ENCODE assay signal across 8 mouse cellular contexts in genomic region chr17:21536096-21536495, GRCm38 (mm10). TPM values are rescaled to one million over a fixed set of nuclear protein-coding genes. Genes with fewer than 3 reads are reported as not detected.
A peak's percentile ranks its signal among the peaks of the same experiment; 100 is the strongest.
DNase-seq lines count a peak whose midpoint lies in the region; ATAC-seq and TF ChIP-seq lines count a peak whose summit lies in the region.

No protein-coding gene starts in this region.

- no peaks in the 10 kb centered on the region for H3K27me3 ChIP-seq in kidney, postnatal 0 days (ENCODE audit: insufficient read depth, low read length)
- H3K27me3 ChIP-seq in intestine, embryonic 15.5 days (replicated peaks) = no peaks in the 10 kb centered on the region
- no peaks in the 10 kb centered on the region for H3K27me3 ChIP-seq in neural tube, embryonic 12.5 days (replicated peaks)

- no peaks in the 10 kb centered on the region for H3K9me3 ChIP-seq in kidney, postnatal 0 days (replicated peaks; ENCODE audit: low read length)
- no peaks in the 10 kb centered on the region for H3K9me3 ChIP-seq in intestine, embryonic 15.5 days
- no peaks in the 10 kb centered on the region for H3K9me3 ChIP-seq in neural tube, embryonic 12.5 days

- TF ChIP-seq POLR2A in cortical plate, adult 2 months (IDR thresholded peaks at IDR 0.05; ENCODE audit: extremely low read depth, insufficient read depth, low read length) = no peak

- peak overlapping the region; percentile 43 for H3K4me3 ChIP-seq in kidney, postnatal 0 days (replicated peaks; ENCODE audit: low read depth, low read length)
- H3K4me3 ChIP-seq in cortical plate, adult 2 months (ENCODE audit: insufficient read depth, low read length) = peak overlapping the region; percentile 53
- peak overlapping the region; percentile 51 for H3K4me3 ChIP-seq in intestine, embryonic 15.5 days (replicated peaks)
- no peak overlapping the region for H3K4me3 ChIP-seq in neural tube, embryonic 12.5 days

- no peak for DNase-seq in kidney, postnatal 0 days (ENCODE audit: low spot score)
- DNase-seq in kidney, adult 11 months = no peak
- no peak for DNase-seq in c-Kit-positive CD71-positive TER-119-positive erythroid progenitor cells, embryonic 14.5 days (ENCODE audit: low spot score)
- DNase-seq in layer of hippocampus, adult 9-10 months (ENCODE audit: low spot score) = no peak
- DNase-seq in right cerebral cortex, postnatal 36 days (ENCODE audit: low spot score in 2 of 2) = no peak

- H3K36me3 ChIP-seq in kidney, postnatal 0 days (ENCODE audit: insufficient read depth, low read length) = no peaks in the 10 kb centered on the region
- H3K36me3 ChIP-seq in intestine, embryonic 15.5 days = no peaks in the 10 kb centered on the region
- H3K36me3 ChIP-seq in neural tube, embryonic 12.5 days = no peaks in the 10 kb centered on the region

- peak overlapping the region; percentile 64 for H3K4me2 ChIP-seq in kidney, postnatal 0 days (ENCODE audit: low read length)
- H3K4me2 ChIP-seq in intestine, embryonic 15.5 days (replicated peaks) = peak overlapping the region; percentile 82
- peak overlapping the region; percentile 64 for H3K4me2 ChIP-seq in neural tube, embryonic 12.5 days (replicated peaks)

- 0 out of 2 replicates have a peak overlapping the region, but pooled peaks have one; percentile 55 for H3K9ac ChIP-seq in kidney, postnatal 0 days (ENCODE audit: low read depth, low read length)
- no peak overlapping the region for H3K9ac ChIP-seq in intestine, embryonic 15.5 days
- no peak overlapping the region for H3K9ac ChIP-seq in neural tube, embryonic 12.5 days

- no peak for ATAC-seq in kidney, postnatal 0 days (replicated peaks; ENCODE audit: low FRiP score, low read depth)
- ATAC-seq in intestine, embryonic 15.5 days = no peak
- no peak for ATAC-seq in neural tube, embryonic 12.5 days (ENCODE audit: low FRiP score, low read depth)

- H3K27ac ChIP-seq in kidney, postnatal 0 days = no peak overlapping the region
- no peak overlapping the region for H3K27ac ChIP-seq in cortical plate, adult 2 months (ENCODE audit: insufficient read depth, low read length)
- no peak overlapping the region for H3K27ac ChIP-seq in intestine, embryonic 15.5 days
- no peak overlapping the region for H3K27ac ChIP-seq in neural tube, embryonic 12.5 days

- no peak for TF ChIP-seq CTCF in kidney, postnatal 0 days (IDR thresholded peaks at IDR 0.05; ENCODE audit: low read depth)
- no peak for TF ChIP-seq CTCF in cortical plate, adult 2 months (IDR thresholded peaks at IDR 0.05; ENCODE audit: extremely low read depth, insufficient read depth, low read length)

- peaks cover 4% of the 10 kb centered on the region for H3K4me1 ChIP-seq in kidney, postnatal 0 days (replicated peaks; ENCODE audit: insufficient read depth, low read length)
- peaks cover 2% of the 10 kb centered on the region; the same call in 1 of the 2 replicates for H3K4me1 ChIP-seq in cortical plate, adult 2 months (ENCODE audit: control insufficient read depth, insufficient read depth, low read length)
- H3K4me1 ChIP-seq in intestine, embryonic 15.5 days (replicated peaks) = peaks cover 7% of the 10 kb centered on the region
- peaks cover 11% of the 10 kb centered on the region; the same call in 1 of the 2 replicates for H3K4me1 ChIP-seq in neural tube, embryonic 12.5 days

- 40% methylated on average over 7 of the region's 7 CpGs for WGBS in kidney, postnatal 0 days
- WGBS in intestine, embryonic 15.5 days = 35% methylated on average over 7 of the region's 7 CpGs
- 45% methylated on average over 7 of the region's 7 CpGs for WGBS in neural tube, embryonic 12.5 days

RNA-seq across cellular contexts. Expression of gene Zfp52, which starts 0.8 kb away (rescaled TPM):
- 5.6 and 6.9 TPM in 2 replicates for polyA plus RNA-seq in kidney, postnatal 0 days (2015; fragmentation: Nextera tagmentation; extraction: Ambion mirVana)
- polyA plus RNA-seq in cortical plate, adult 2 months (2012; rRNA removed) = 2.4 and 3.2 TPM in 2 replicates
- polyA plus RNA-seq in intestine, embryonic 15.5 days (2015; fragmentation: Nextera tagmentation; extraction: Ambion mirVana) = 4.0 and 4.3 TPM in 2 replicates
- polyA plus RNA-seq in neural tube, embryonic 12.5 days (2016; fragmentation: Nextera tagmentation; extraction: Ambion mirVana) = 1.6 and 1.9 TPM in 2 replicates

RNA-seq across cellular contexts. Expression of gene Zfp948, which starts 30.7 kb away (rescaled TPM):
- polyA plus RNA-seq in kidney, postnatal 0 days (2015; fragmentation: Nextera tagmentation; extraction: Ambion mirVana) = 13.6 and 15.5 TPM in 2 replicates
- 9.8 and 11.2 TPM in 2 replicates for polyA plus RNA-seq in cortical plate, adult 2 months (2012; rRNA removed)
- polyA plus RNA-seq in intestine, embryonic 15.5 days (2015; fragmentation: Nextera tagmentation; extraction: Ambion mirVana) = 17.0 and 17.7 TPM in 2 replicates
- polyA plus RNA-seq in neural tube, embryonic 12.5 days (2016; fragmentation: Nextera tagmentation; extraction: Ambion mirVana) = 14.1 and 16.3 TPM in 2 replicates

RNA-seq across cellular contexts. Expression of gene Zfp53, which starts 47.3 kb away (rescaled TPM):
- polyA plus RNA-seq in kidney, postnatal 0 days (2015; fragmentation: Nextera tagmentation; extraction: Ambion mirVana) = 11.5 and 12.0 TPM in 2 replicates
- 2.9 TPM in 2 replicates for polyA plus RNA-seq in cortical plate, adult 2 months (2012; rRNA removed)
- 12.2 and 14.5 TPM in 2 replicates for polyA plus RNA-seq in intestine, embryonic 15.5 days (2015; fragmentation: Nextera tagmentation; extraction: Ambion mirVana)
- polyA plus RNA-seq in neural tube, embryonic 12.5 days (2016; fragmentation: Nextera tagmentation; extraction: Ambion mirVana) = 8.1 and 9.5 TPM in 2 replicates
